Mouse (Mus musculus) liver, embryonic 15.5 days (tissue): ENCODE measurements around the gene Cyp27a1. TPM values are rescaled to one million over a fixed set of nuclear protein-coding genes. Genes with fewer than 3 reads are reported as not detected.

Experiments used
- ATAC-seq: fragments of 200-750 bp; cut with Nextera tagmentation; 2 replicates; pipeline ENCODE4 v1.8.0; 2017; ENCODE audit warnings: moderate number of reproducible peaks, mild to moderate bottlenecking, moderate library complexity; ENCODE audit not compliant: insufficient read depth
- H3K27ac ChIP-seq: fragments of 300-500 bp; sonication (generic); replicated peaks from 2 replicates; pipeline ENCODE4 v1.5.1; 2015; ENCODE audit warnings: mild to moderate bottlenecking, inconsistent platforms
- H3K27me3 ChIP-seq: fragments of 300-500 bp; sonication (generic); 2 replicates; pipeline ENCODE4 v1.6.1; 2015; ENCODE audit warnings: mild to moderate bottlenecking, inconsistent platforms
- H3K36me3 ChIP-seq: fragments of 300-500 bp; sonication (generic); replicated peaks from 2 replicates; pipeline ENCODE4 v1.6.1; 2015; ENCODE audit warnings: moderate library complexity, mild to moderate bottlenecking, inconsistent platforms
- H3K4me1 ChIP-seq: fragments of 300-500 bp; sonication (generic); replicated peaks from 2 replicates; pipeline ENCODE4 v1.6.1; 2015; ENCODE audit warnings: inconsistent platforms
- H3K4me2 ChIP-seq: fragments of 300-500 bp; sonication (generic); 2 replicates; pipeline ENCODE4 v1.6.1; 2015; ENCODE audit warnings: moderate library complexity, mild to moderate bottlenecking, inconsistent platforms
- H3K4me3 ChIP-seq: fragments of 300-500 bp; sonication (generic); replicated peaks from 2 replicates; pipeline ENCODE4 v1.5.1; 2015; ENCODE audit warnings: mild to moderate bottlenecking, inconsistent platforms
- H3K9ac ChIP-seq: fragments of 300-500 bp; sonication (generic); 2 replicates; pipeline ENCODE4 v1.6.1; 2015; ENCODE audit warnings: moderate library complexity, mild to moderate bottlenecking, inconsistent platforms
- H3K9me3 ChIP-seq: fragments of 300-500 bp; sonication (generic); replicated peaks from 2 replicates; pipeline ENCODE4 v1.6.1; 2016; ENCODE audit warnings: inconsistent platforms
- WGBS: fragments of 180-500 bp; shearing (Covaris S2); methylation state at CpG from one replicate; pipeline ENCODE4 v1.1.7; 2015; ENCODE audit warnings: mixed read lengths; ENCODE audit not compliant: insufficient replicate concordance; 5-methylcytosine and 5-hydroxymethylcytosine counted together
- polyA plus RNA-seq: library from polyadenylated mRNA; unstranded; fragments of >200 nt; fragmentation: Nextera tagmentation; extraction: Ambion mirVana; gene quantifications from 2 replicates; pipeline ENCODE4 v1.2.1, GENCODE M21; 2015

Cyp27a1 gene
- polyA plus RNA-seq, 1 experiment from 2014 or later: 5.8 TPM

- Histone ChIP-seq H3K36me3 (peaks cover 31% of the 10 kb centered on the region), H3K4me1 (0 out of 2 replicates have a peak, but pooled peaks cover 3% of the 10 kb centered on the region), H3K9ac (no peak overlapping the region), H3K4me3 (no peak overlapping the region), H3K27ac (no peak overlapping the region; the same call in 1 of the 2 replicates), H3K4me2 (no peak overlapping the region), H3K9me3 (no peaks in the 10 kb centered on the region), H3K27me3 (no peaks in the 10 kb centered on the region)
- 27% methylated on average over 1 of the region's 1 CpGs for WGBS
- ATAC-seq: peak; percentile 69
Observed at GRCm38 (mm10) chr1:74698791-74699190, 14.6 kb upstream of the Cyp27a1 start.

- no peak for ATAC-seq
- Histone ChIP-seq H3K36me3 (peaks cover 13% of the 10 kb centered on the region), H3K27ac (no peak overlapping the region), H3K4me3 (no peak overlapping the region), H3K9me3 (no peaks in the 10 kb centered on the region), H3K4me1 (0 out of 2 replicates have a peak, but pooled peaks cover 5% of the 10 kb centered on the region), H3K27me3 (no peaks in the 10 kb centered on the region), H3K4me2 (no peak overlapping the region), H3K9ac (no peak overlapping the region)
- WGBS: 62% methylated on average over 6 of the region's 6 CpGs
Observed at GRCm38 (mm10) chr1:74702142-74702553, 11.2 kb upstream of the Cyp27a1 start.

- H3K36me3 ChIP-seq: no peaks in the 10 kb centered on the region
- no peaks in the 10 kb centered on the region for H3K9me3 ChIP-seq
- H3K4me2 ChIP-seq: no peak overlapping the region
- H3K9ac ChIP-seq: no peak overlapping the region
- WGBS: 67% methylated on average over 3 of the region's 3 CpGs
- 0 out of 2 replicates have a peak, but pooled peaks cover 3% of the 10 kb centered on the region for H3K4me1 ChIP-seq
- no peak overlapping the region for H3K27ac ChIP-seq
- H3K27me3 ChIP-seq: no peaks in the 10 kb centered on the region
- no peak for ATAC-seq
- H3K4me3 ChIP-seq: no peak overlapping the region
Observed at GRCm38 (mm10) chr1:74704156-74704555, 9.2 kb upstream of the Cyp27a1 start.

GRCm38 (mm10) chr1:74705016-74705415 lies 8.4 kb upstream of the Cyp27a1 start:
- H3K9me3 ChIP-seq: no peaks in the 10 kb centered on the region
- ATAC-seq: no peak
- 0 out of 2 replicates have a peak, but pooled peaks cover 2% of the 10 kb centered on the region for H3K4me1 ChIP-seq
- no peaks in the 10 kb centered on the region for H3K27me3 ChIP-seq
- no peaks in the 10 kb centered on the region for H3K36me3 ChIP-seq
- no peak overlapping the region for H3K4me2 ChIP-seq
- no peak overlapping the region for H3K4me3 ChIP-seq
- H3K27ac ChIP-seq: no peak overlapping the region
- H3K9ac ChIP-seq: no peak overlapping the region
- 65% methylated on average over 5 of the region's 5 CpGs for WGBS

GRCm38 (mm10) chr1:74709566-74709965 lies 3.8 kb upstream of the Cyp27a1 start:
- 32% methylated on average over 6 of the region's 6 CpGs for WGBS
- H3K9me3 ChIP-seq: no peaks in the 10 kb centered on the region
- H3K27ac ChIP-seq: no peak overlapping the region
- H3K4me2 ChIP-seq: no peak overlapping the region
- H3K36me3 ChIP-seq: no peaks in the 10 kb centered on the region
- H3K27me3 ChIP-seq: peaks cover 15% of the 10 kb centered on the region
- H3K9ac ChIP-seq: no peak overlapping the region
- no peak overlapping the region for H3K4me3 ChIP-seq
- no peak for ATAC-seq
- 0 out of 2 replicates have a peak, but pooled peaks cover 5% of the 10 kb centered on the region for H3K4me1 ChIP-seq

GRCm38 (mm10) chr1:74712046-74712445 lies 1.3 kb upstream of the Cyp27a1 start:
- ATAC-seq: no peak
- H3K9ac ChIP-seq: no peak overlapping the region
- H3K4me3 ChIP-seq: no peak overlapping the region
- no peak overlapping the region for H3K27ac ChIP-seq
- no peaks in the 10 kb centered on the region for H3K9me3 ChIP-seq
- peaks cover 15% of the 10 kb centered on the region for H3K27me3 ChIP-seq
- 47% methylated on average over 4 of the region's 4 CpGs for WGBS
- 0 out of 2 replicates have a peak, but pooled peaks cover 3% of the 10 kb centered on the region for H3K4me1 ChIP-seq
- 0 out of 2 replicates have a peak overlapping the region, but pooled peaks have one; percentile 68 for H3K4me2 ChIP-seq
- no peaks in the 10 kb centered on the region for H3K36me3 ChIP-seq

GRCm38 (mm10) chr1:74712461-74713098 lies 794 bp upstream of the Cyp27a1 start:
- Histone ChIP-seq H3K4me1 (0 out of 2 replicates have a peak, but pooled peaks cover 3% of the 10 kb centered on the region), H3K36me3 (no peaks in the 10 kb centered on the region), H3K4me3 (peak overlapping the region; percentile 53), H3K9ac (no peak overlapping the region), H3K9me3 (no peaks in the 10 kb centered on the region), H3K27ac (0 out of 2 replicates have a peak overlapping the region, but pooled peaks have one; percentile 61), H3K27me3 (peaks cover 15% of the 10 kb centered on the region), H3K4me2 (peak overlapping the region; percentile 68)
- 0 out of 2 replicates have a peak, but pooled peaks have one; percentile 35 for ATAC-seq
- WGBS: 27% methylated on average over 5 of the region's 5 CpGs

GRCm38 (mm10) chr1:74713859-74714730 lies 721 bp downstream of the Cyp27a1 start:
- 0 out of 2 replicates have a peak, but pooled peaks cover 3% of the 10 kb centered on the region for H3K4me1 ChIP-seq
- no peaks in the 10 kb centered on the region for H3K9me3 ChIP-seq
- no peaks in the 10 kb centered on the region for H3K36me3 ChIP-seq
- ATAC-seq: no peak; the same call in 1 of the 2 replicates
- 25% methylated on average over 12 of the region's 12 CpGs for WGBS
- peaks cover 15% of the 10 kb centered on the region for H3K27me3 ChIP-seq
- H3K4me2 ChIP-seq: peak overlapping the region; percentile 68
- peak overlapping the region; percentile 43; the same call in 1 of the 2 replicates for H3K9ac ChIP-seq
- no peak overlapping the region for H3K27ac ChIP-seq
- peak overlapping the region; percentile 53 for H3K4me3 ChIP-seq

GRCm38 (mm10) chr1:74714967-74715366 lies 1.6 kb downstream of the Cyp27a1 start:
- 12% methylated on average over 2 of the region's 2 CpGs for WGBS
- H3K4me2 ChIP-seq: no peak overlapping the region

GRCm38 (mm10) chr1:74715468-74715867 lies 2.1 kb downstream of the Cyp27a1 start:
- no peak for ATAC-seq
- Histone ChIP-seq H3K9ac (no peak overlapping the region), H3K27ac (no peak overlapping the region), H3K36me3 (no peaks in the 10 kb centered on the region), H3K4me1 (0 out of 2 replicates have a peak, but pooled peaks cover 3% of the 10 kb centered on the region), H3K4me2 (no peak overlapping the region), H3K9me3 (no peaks in the 10 kb centered on the region), H3K27me3 (peaks cover 15% of the 10 kb centered on the region), H3K4me3 (no peak overlapping the region)
- 29% methylated on average over 5 of the region's 5 CpGs for WGBS

More at GRCm38 (mm10) chr1:74714967-74715366, 1.6 kb downstream of the Cyp27a1 start:
- Histone ChIP-seq H3K9me3 (no peaks in the 10 kb centered on the region), H3K9ac (no peak overlapping the region), H3K4me1 (0 out of 2 replicates have a peak, but pooled peaks cover 3% of the 10 kb centered on the region), H3K4me3 (no peak overlapping the region), H3K27ac (no peak overlapping the region), H3K27me3 (peaks cover 15% of the 10 kb centered on the region), H3K36me3 (no peaks in the 10 kb centered on the region)
- ATAC-seq: no peak

GRCm38 (mm10) chr1:74715886-74716285 lies 2.5 kb downstream of the Cyp27a1 start:
- no peak overlapping the region for H3K4me2 ChIP-seq

More at GRCm38 (mm10) chr1:74715886-74716285, 2.5 kb downstream of the Cyp27a1 start:
- H3K27ac ChIP-seq: no peak overlapping the region
- no peaks in the 10 kb centered on the region for H3K9me3 ChIP-seq
- 64% methylated on average over 6 of the region's 6 CpGs for WGBS
- H3K36me3 ChIP-seq: no peaks in the 10 kb centered on the region
- H3K27me3 ChIP-seq: peaks cover 15% of the 10 kb centered on the region
- peaks cover 3% of the 10 kb centered on the region; the same call in 1 of the 2 replicates for H3K4me1 ChIP-seq
- no peak overlapping the region for H3K4me3 ChIP-seq
- no peak overlapping the region for H3K9ac ChIP-seq
- ATAC-seq: no peak
